Mouse (Mus musculus) frontal cortex, postnatal 14 days (tissue): ENCODE measurements around the gene Pdzph1.

Experiments
- DNase-seq, 2 experiments: peaks; one replicate each; pipeline ENCODE4 v3.0.0; 2022; ENCODE audit warnings: low spot score in 2 of 2

Pdzph1 gene

GRCm38 (mm10) chr17:58922821-58923220, 68.4 kb downstream of the Pdzph1 start:
- no peak for DNase-seq

- DNase-seq = no peak
These were observed 71.2 kb downstream of the Pdzph1 start for GRCm38 (mm10) chr17:58919927-58920326.

GRCm38 (mm10) chr17:58919061-58919460, 72.1 kb downstream of the Pdzph1 start:
- DNase-seq = peak in 1 of 2 experiments; percentile 25

GRCm38 (mm10) chr17:58918539-58918938, 72.6 kb downstream of the Pdzph1 start:
- DNase-seq = no peak

GRCm38 (mm10) chr17:58911564-58911963, 79.6 kb downstream of the Pdzph1 start:
- no peak for DNase-seq

- peak in 1 of 2 experiments; percentile 53 for DNase-seq
These were observed 82.0 kb downstream of the Pdzph1 start for GRCm38 (mm10) chr17:58909061-58909661.

GRCm38 (mm10) chr17:58906001-58906400, 85.2 kb downstream of the Pdzph1 start:
- no peak for DNase-seq

- DNase-seq = no peak
These were observed 99.5 kb downstream of the Pdzph1 start for GRCm38 (mm10) chr17:58891488-58892210.

- DNase-seq = no peak
These were observed 101.1 kb downstream of the Pdzph1 start for GRCm38 (mm10) chr17:58889905-58890645.

- no peak for DNase-seq
These were observed 106.8 kb downstream of the Pdzph1 start for GRCm38 (mm10) chr17:58884393-58884792.

- no peak for DNase-seq
These were observed 117.8 kb downstream of the Pdzph1 start for GRCm38 (mm10) chr17:58873356-58873755.

- peak in 1 of 2 experiments; percentile 8 for DNase-seq
These were observed 120.4 kb downstream of the Pdzph1 start for GRCm38 (mm10) chr17:58870795-58871194.
